Mouse (Mus musculus) CH12.LX (cell line): Measurements from ENCODE around the gene Ndufs2. TPM values are rescaled to one million over a fixed set of nuclear protein-coding genes. Genes with fewer than 3 reads are reported as not detected.

Source experiments
- DNase-seq: peaks from one replicate; pipeline ENCODE4 v3.0.0-alpha.2; 2013; ENCODE audit errors: extremely low read depth
- H3K27ac ChIP-seq: 2 replicates; pipeline ENCODE4 v1.5.1; 2012; ENCODE audit warnings: low read depth, mild to moderate bottlenecking, control low read depth, moderate library complexity; ENCODE audit not compliant: insufficient read depth
- H3K27me3 ChIP-seq: replicated peaks from 2 replicates; pipeline ENCODE3; 2012; ENCODE audit warnings: inconsistent platforms
- H3K36me3 ChIP-seq, 2 experiments: replicated peaks in 1 of 2; 2 replicates each; pipeline versions ENCODE3 to v1.6.1; 2012; ENCODE audit warnings: inconsistent platforms in 1 of 2, low read length in 1 of 2, mild to moderate bottlenecking in 1 of 2, mixed read lengths in 1 of 2, moderate library complexity in 1 of 2; ENCODE audit not compliant: control insufficient read depth in 1 of 2, insufficient read depth in 1 of 2
- H3K4me1 ChIP-seq, 2 experiments: 2 replicates each; pipeline ENCODE4 v1.6.1; 2012; ENCODE audit warnings: inconsistent platforms in 1 of 2, moderate library complexity in 1 of 2; ENCODE audit not compliant: insufficient read depth in 2 of 2, control insufficient read depth in 1 of 2
- H3K4me2 ChIP-seq: 2 replicates; pipeline ENCODE4 v1.6.1; 2012; ENCODE audit warnings: low read depth, mild to moderate bottlenecking, control low read depth; ENCODE audit not compliant: poor library complexity, insufficient read depth, severe bottlenecking
- H3K4me3 ChIP-seq, 3 experiments: fragments of 150-350 bp in 1 of 3; sonication (generic) in 1 of 3; replicated peaks in 1 of 3; 2 replicates each; pipeline versions ENCODE3 to v1.5.1; 2011 to 2012; ENCODE audit warnings: low read depth in 2 of 3, low read length in 2 of 3, mild to moderate bottlenecking in 2 of 3, moderate library complexity in 2 of 3, control low read depth in 1 of 3, improper control_type of control experiment in 1 of 3, inconsistent platforms in 1 of 3, mixed read lengths in 1 of 3; ENCODE audit not compliant: poor library complexity in 1 of 3
- H3K79me2 ChIP-seq: replicated peaks from 2 replicates; pipeline ENCODE4 v1.6.1; 2012; ENCODE audit warnings: mild to moderate bottlenecking, moderate library complexity; ENCODE audit not compliant: control insufficient read depth, poor library complexity, insufficient read depth, severe bottlenecking; ENCODE audit errors: extremely low read depth
- H3K9ac ChIP-seq: 2 replicates; pipeline ENCODE4 v1.6.1; 2012; ENCODE audit warnings: low read depth, mild to moderate bottlenecking, control low read depth, moderate library complexity; ENCODE audit not compliant: insufficient read depth
- H3K9me3 ChIP-seq: replicated peaks from 2 replicates; pipeline ENCODE3; 2012; ENCODE audit warnings: low read length, inconsistent platforms, mixed read lengths
- CHD1 ChIP-seq: IDR thresholded peaks from 2 replicates; pipeline ENCODE4 v1.6.1; 2012; ENCODE audit warnings: low read depth, low read length, improper control_type of control experiment, inconsistent platforms
- CHD2 ChIP-seq: IDR thresholded peaks from 2 replicates; pipeline ENCODE4 v1.6.1; 2011; ENCODE audit warnings: low read length, improper control_type of control experiment
- E2F4 ChIP-seq: IDR thresholded peaks from 2 replicates; pipeline ENCODE4 v1.6.1; 2011; ENCODE audit warnings: low read depth, low read length, improper control_type of control experiment; ENCODE audit not compliant: insufficient replicate concordance
- ELF1 ChIP-seq: IDR thresholded peaks from 2 replicates; pipeline ENCODE4 v1.6.1; 2014; ENCODE audit warnings: low read depth, mild to moderate bottlenecking, inconsistent platforms, low read length, improper control_type of control experiment
- EP300 ChIP-seq: IDR thresholded peaks from 2 replicates; pipeline ENCODE4 v1.6.1; 2011; ENCODE audit warnings: low read length, improper control_type of control experiment
- ETS1 ChIP-seq: conservative IDR thresholded peaks from 2 replicates; pipeline ENCODE4 v1.6.1; 2012; ENCODE audit warnings: low read depth, mild to moderate bottlenecking, inconsistent platforms, low read length, improper control_type of control experiment, moderate library complexity
- GABPA ChIP-seq: IDR thresholded peaks from 2 replicates; pipeline ENCODE4 v1.6.1; 2012; ENCODE audit warnings: low read depth, low read length, improper control_type of control experiment, inconsistent platforms; ENCODE audit not compliant: insufficient replicate concordance
- HCFC1 ChIP-seq: IDR thresholded peaks from 2 replicates; pipeline ENCODE4 v1.6.1; 2012; ENCODE audit warnings: low read depth, mild to moderate bottlenecking, inconsistent platforms, low read length, improper control_type of control experiment
- JUND ChIP-seq: conservative IDR thresholded peaks from 2 replicates; pipeline ENCODE4 v1.6.1; 2011; ENCODE audit warnings: low read depth, low read length, improper control_type of control experiment
- KAT2A ChIP-seq: IDR thresholded peaks from 2 replicates; pipeline ENCODE4 v1.6.1; 2012; ENCODE audit warnings: low read length, improper control_type of control experiment, inconsistent platforms; ENCODE audit not compliant: insufficient replicate concordance
- MAFK ChIP-seq: IDR thresholded peaks from 2 replicates; pipeline ENCODE4 v1.6.1; 2011; ENCODE audit warnings: low read length, improper control_type of control experiment; ENCODE audit not compliant: insufficient replicate concordance
- MAX ChIP-seq: IDR thresholded peaks from 2 replicates; pipeline ENCODE4 v1.6.1; 2011; ENCODE audit warnings: low read length, improper control_type of control experiment
- MAZ ChIP-seq: IDR thresholded peaks from 2 replicates; pipeline ENCODE4 v1.6.1; 2012; ENCODE audit warnings: low read depth, mild to moderate bottlenecking, inconsistent platforms, low read length, improper control_type of control experiment, moderate library complexity
- MEF2A ChIP-seq: IDR thresholded peaks from 2 replicates; pipeline ENCODE4 v1.6.1; 2014; ENCODE audit warnings: low read depth, mild to moderate bottlenecking, inconsistent platforms, low read length, improper control_type of control experiment, borderline replicate concordance
- MXI1 ChIP-seq: IDR thresholded peaks from 2 replicates; pipeline ENCODE4 v1.6.1; 2011; ENCODE audit warnings: mild to moderate bottlenecking, low read depth, low read length, improper control_type of control experiment
- MYC ChIP-seq: IDR thresholded peaks from 2 replicates; pipeline ENCODE4 v1.6.1; 2011; ENCODE audit warnings: low read depth, mild to moderate bottlenecking, improper control_type of control experiment, low read length
- NELFE ChIP-seq: IDR thresholded peaks from 2 replicates; pipeline ENCODE4 v1.6.1; 2011; ENCODE audit warnings: low read depth, low read length, improper control_type of control experiment
- NRF1 ChIP-seq: IDR thresholded peaks from 2 replicates; pipeline ENCODE4 v1.6.1; 2014; ENCODE audit warnings: low read depth, mild to moderate bottlenecking, inconsistent platforms, low read length, improper control_type of control experiment, moderate library complexity
- PAX5 ChIP-seq: IDR thresholded peaks from 2 replicates; pipeline ENCODE4 v1.6.1; 2012; ENCODE audit warnings: low read length, inconsistent platforms, mixed read lengths
- POLR2A ChIP-seq: IDR thresholded peaks from 2 replicates; pipeline ENCODE4 v1.6.1; 2011; ENCODE audit warnings: low read depth, mild to moderate bottlenecking, improper control_type of control experiment, low read length
- POLR2AphosphoS2 ChIP-seq: IDR thresholded peaks from 2 replicates; pipeline ENCODE4 v1.6.1; 2011; ENCODE audit warnings: low read depth, low read length, improper control_type of control experiment
- RAD21 ChIP-seq: IDR thresholded peaks from 2 replicates; pipeline ENCODE4 v1.6.1; 2011; ENCODE audit warnings: low read depth, mild to moderate bottlenecking, low read length, improper control_type of control experiment, moderate library complexity
- RCOR1 ChIP-seq: conservative IDR thresholded peaks from 2 replicates; pipeline ENCODE4 v1.6.1; 2012; ENCODE audit warnings: low read depth, mild to moderate bottlenecking, inconsistent platforms, low read length, improper control_type of control experiment
- SIN3A ChIP-seq: IDR thresholded peaks from 2 replicates; pipeline ENCODE4 v1.6.1; 2012; ENCODE audit warnings: low read length, improper control_type of control experiment, inconsistent platforms
- TBP ChIP-seq: conservative IDR thresholded peaks from 2 replicates; pipeline ENCODE4 v1.6.1; 2011; ENCODE audit warnings: low read depth, low read length, improper control_type of control experiment
- TCF12 ChIP-seq: IDR thresholded peaks from 2 replicates; pipeline ENCODE4 v1.6.1; 2014; ENCODE audit warnings: low read depth, mild to moderate bottlenecking, inconsistent platforms, low read length, improper control_type of control experiment
- UBTF ChIP-seq: IDR thresholded peaks from 2 replicates; pipeline ENCODE4 v1.6.1; 2012; ENCODE audit warnings: low read depth, mild to moderate bottlenecking, inconsistent platforms, low read length, improper control_type of control experiment, moderate library complexity
- USF1 ChIP-seq: IDR thresholded peaks from 2 replicates; pipeline ENCODE4 v1.6.1; 2014; ENCODE audit warnings: low read depth, mild to moderate bottlenecking, inconsistent platforms, low read length, improper control_type of control experiment
- USF2 ChIP-seq: conservative IDR thresholded peaks from 2 replicates; pipeline ENCODE4 v1.6.1; 2011; ENCODE audit warnings: low read depth, low read length, improper control_type of control experiment
- ZKSCAN1 ChIP-seq: IDR thresholded peaks from 2 replicates; pipeline ENCODE4 v1.6.1; 2012; ENCODE audit warnings: low read depth, inconsistent platforms, low read length, improper control_type of control experiment, borderline replicate concordance
- ZMIZ1 ChIP-seq: IDR thresholded peaks from 2 replicates; pipeline ENCODE4 v1.6.1; 2012; ENCODE audit warnings: low read depth, mild to moderate bottlenecking, inconsistent platforms, low read length, improper control_type of control experiment
- ZNF384 ChIP-seq: IDR thresholded peaks from 2 replicates; pipeline ENCODE4 v1.6.1; 2012; ENCODE audit warnings: low read depth, low read length, improper control_type of control experiment, inconsistent platforms
- dilution Hi-C: fragments of 300-500 bp; cut with MboI; formaldehyde crosslinking; loops from 2 replicates; pipeline ENCODE4 v1.14.3; 2020; ENCODE audit warnings: low sequenced_read_pairs; ENCODE audit not compliant: extremely low pct_unique_long_range_greater_than_20kb, extremely low pct_ligation_motif_present
- in situ Hi-C: fragments of 300-500 bp; cut with MboI; formaldehyde crosslinking; loops from 3 replicates; pipeline ENCODE4 v1.14.3; 2019; ENCODE audit warnings: low sequenced_read_pairs, low pct_ligation_motif_present, low pct_unique_long_range_greater_than_20kb, mixed read lengths
- polyA plus RNA-seq: library from polyadenylated mRNA; unstranded; fragments of >175 nt; gene quantifications from 2 replicates; pipeline ENCODE4 v1.2.1, GENCODE M21; 2012; ENCODE audit warnings: low read depth; ENCODE audit not compliant: insufficient read length
- total RNA-seq, 2 experiments: library from RNA; depleted of rRNA; stranded (reverse); fragments of 300-350 nt in 1 of 2; fragments of >200 nt in 1 of 2; gene quantifications; 2 replicates each; pipeline ENCODE4 v1.2.3; 2012 to 2014

The Ndufs2 gene
- total and polyA plus RNA-seq, 3 experiments: 242 to 265 (median 242) TPM

- dilution Hi-C loops (no loop called here), in situ Hi-C loops (no loop called here)
- no peak for TF ChIP-seq POLR2AphosphoS2
- TF ChIP-seq UBTF: no peak
- no peak for TF ChIP-seq NELFE
- TF ChIP-seq CHD2: no peak
- no peak for TF ChIP-seq RAD21
- no peak for TF ChIP-seq MAZ
- TF ChIP-seq CHD1: no peak
- TF ChIP-seq MXI1: no peak
- no peak for TF ChIP-seq KAT2A
- TF ChIP-seq GABPA: no peak
- no peak for TF ChIP-seq MEF2A
- no peak for TF ChIP-seq USF2
- no peak for TF ChIP-seq EP300
- no peak for TF ChIP-seq RCOR1
- TF ChIP-seq TCF12: no peak
- no peak for TF ChIP-seq HCFC1
- no peak for TF ChIP-seq POLR2A
- TF ChIP-seq ZKSCAN1: no peak
- no peak for TF ChIP-seq USF1
- Histone ChIP-seq H3K4me2 (peak overlapping the region; percentile 86), H3K79me2 (no peaks in the 10 kb centered on the region), H3K27me3 (no peaks in the 10 kb centered on the region), H3K9me3 (no peaks in the 10 kb centered on the region), H3K4me3 (peak overlapping the region; percentile 83 to 93 (median 93)), H3K27ac (no peak overlapping the region), H3K9ac (peak overlapping the region; percentile 50), H3K36me3 (peaks cover 29 to 39% of the 10 kb centered on the region in 2 experiments), H3K4me1 (peaks cover 0 to 26% of the 10 kb centered on the region in 2 experiments; a peak in 2 of 4 replicates)
- DNase-seq: no peak
These were observed 19.3 kb upstream of the Ndufs2 start for GRCm38 (mm10) chr1:171270573-171270900.

- H3K4me3 ChIP-seq: peak within 1 kb of the TSS; percentile 83 to 93 (median 93)
- in situ Hi-C loops: no loop called here
- peaks cover 25 to 33% of the 10 kb centered on the region in 2 experiments for H3K36me3 ChIP-seq
- H3K4me1 ChIP-seq: peaks cover 0 to 26% of the 10 kb centered on the region in 2 experiments; a peak in 2 of 4 replicates
- H3K9me3 ChIP-seq: no peaks in the 10 kb centered on the region
- peak within 1 kb of the TSS; percentile 86 for H3K4me2 ChIP-seq
- H3K27ac ChIP-seq: no peak within 1 kb of the TSS
- H3K9ac ChIP-seq: peak within 1 kb of the TSS; percentile 50
- peak; percentile 87 for DNase-seq
- no peaks in the 10 kb centered on the region for H3K27me3 ChIP-seq
- dilution Hi-C loops: no loop called here
- no peaks in the 10 kb centered on the region for H3K79me2 ChIP-seq
- TF ChIP-seq TBP (peak; percentile 88), USF2 (no peak), MAX (peak; percentile 66; the same call in 1 of the 2 replicates), EP300 (no peak), CHD2 (peak; percentile 45; the same call in 1 of the 2 replicates), ELF1 (peak; percentile 57; the same call in 1 of the 2 replicates), SIN3A (peak; percentile 71; the same call in 1 of the 2 replicates), MXI1 (peak; percentile 51; the same call in 1 of the 2 replicates), JUND (no peak), ZNF384 (peak; percentile 5; the same call in 1 of the 2 replicates), ZMIZ1 (peak; percentile 97), E2F4 (no peak), MAFK (0 out of 2 replicates have a peak, but pooled peaks have one; percentile 9), MEF2A (peak; percentile 23; the same call in 1 of the 2 replicates), NRF1 (peak; percentile 72), RCOR1 (0 out of 2 replicates have a peak, but pooled peaks have one; percentile 37), MYC (peak; percentile 74; the same call in 1 of the 2 replicates), PAX5 (no peak), ETS1 (no peak)
These were observed 18.8 kb upstream of the Ndufs2 start, which contains the start of gene B4galt3 for GRCm38 (mm10) chr1:171269848-171270572. Gene B4galt3 (plus strand): TSS chr1:171270328.
